Mouse (Mus musculus): Measurements from ENCODE around the gene Ggt1. TPM values are rescaled to one million over a fixed set of nuclear protein-coding genes. Genes with fewer than 3 reads are reported as not detected.

Ggt1 gene
- total and polyA plus RNA-seq, 2 experiments = 0.20 to 0.92 TPM

DNA sequence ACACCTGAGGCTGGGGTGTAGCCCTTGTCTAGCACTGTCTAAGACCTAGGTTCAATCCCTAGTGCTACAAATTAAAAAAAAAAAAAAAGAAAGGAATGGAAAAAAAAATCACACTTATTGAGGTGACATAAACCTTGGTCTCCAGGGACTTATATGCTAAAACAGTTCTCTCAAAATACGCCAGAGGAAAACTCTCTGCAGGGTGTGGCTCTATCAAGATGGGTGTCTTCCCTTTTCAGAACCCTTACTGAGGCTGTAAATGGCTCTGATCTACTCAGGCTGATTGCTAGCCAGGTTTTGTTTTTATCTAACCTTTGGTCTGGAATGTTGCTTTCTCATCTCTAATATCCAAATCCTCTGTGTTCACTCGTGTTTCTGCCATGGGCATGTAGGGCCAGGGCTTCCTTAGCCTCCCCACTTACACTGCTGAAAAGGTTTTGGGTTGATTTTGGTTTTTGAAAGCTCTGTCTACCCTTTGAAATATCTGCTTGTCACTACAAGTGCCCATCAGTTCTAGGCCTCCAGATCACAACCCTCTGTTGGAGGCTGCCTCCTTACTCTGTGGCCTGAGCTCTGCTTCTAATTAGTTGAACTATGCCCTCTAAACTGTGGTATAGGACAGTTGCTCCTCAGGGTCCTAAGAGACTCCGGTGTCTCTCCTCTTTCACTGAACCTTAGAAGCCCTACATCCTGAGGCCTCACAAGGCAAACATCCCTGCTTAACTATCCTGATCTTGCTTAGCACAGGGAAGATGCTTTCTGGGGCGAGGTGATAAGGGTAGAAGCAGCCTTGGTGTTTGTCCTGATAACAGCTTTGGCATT lies 46.0 kb upstream of the Ggt1 start:
- H3K79me2 ChIP-seq (ENCODE audit: control insufficient read depth, insufficient read depth, low read length) = peaks cover 35% of the 10 kb centered on the region; the same call in 1 of the 2 replicates
- peaks cover 22% of the 10 kb centered on the region for H3K36me3 ChIP-seq (ENCODE audit: control insufficient read depth, insufficient read depth, low read length)
- H3K9ac ChIP-seq (ENCODE audit: low read depth, low read length) = peak overlapping the region; percentile 99
- no peaks in the 10 kb centered on the region for H3K27me3 ChIP-seq (ENCODE audit: control insufficient read depth, insufficient read depth, low read length)
- 23% methylated on average over 4 of the region's 4 CpGs for WGBS
- H3K4me1 ChIP-seq (ENCODE audit: control insufficient read depth, insufficient read depth, low read length) = peaks cover 41% of the 10 kb centered on the region
- peak; percentile 77 for DNase-seq (ENCODE audit: extremely low read depth, low read depth, low spot score)
- H3K27ac ChIP-seq (replicated peaks; ENCODE audit: insufficient read depth, low read depth, low read length) = peak overlapping the region; percentile 100
- H3K4me3 ChIP-seq (ENCODE audit: insufficient read depth, low read depth, low read length) = peak overlapping the region; percentile 92
- TF ChIP-seq POLR2A (IDR thresholded peaks at IDR 0.05; ENCODE audit: extremely low read depth, insufficient read depth, low read length) (no peak), CTCF (IDR thresholded peaks at IDR 0.05; ENCODE audit: low read depth, low read length) (no peak)

DNA sequence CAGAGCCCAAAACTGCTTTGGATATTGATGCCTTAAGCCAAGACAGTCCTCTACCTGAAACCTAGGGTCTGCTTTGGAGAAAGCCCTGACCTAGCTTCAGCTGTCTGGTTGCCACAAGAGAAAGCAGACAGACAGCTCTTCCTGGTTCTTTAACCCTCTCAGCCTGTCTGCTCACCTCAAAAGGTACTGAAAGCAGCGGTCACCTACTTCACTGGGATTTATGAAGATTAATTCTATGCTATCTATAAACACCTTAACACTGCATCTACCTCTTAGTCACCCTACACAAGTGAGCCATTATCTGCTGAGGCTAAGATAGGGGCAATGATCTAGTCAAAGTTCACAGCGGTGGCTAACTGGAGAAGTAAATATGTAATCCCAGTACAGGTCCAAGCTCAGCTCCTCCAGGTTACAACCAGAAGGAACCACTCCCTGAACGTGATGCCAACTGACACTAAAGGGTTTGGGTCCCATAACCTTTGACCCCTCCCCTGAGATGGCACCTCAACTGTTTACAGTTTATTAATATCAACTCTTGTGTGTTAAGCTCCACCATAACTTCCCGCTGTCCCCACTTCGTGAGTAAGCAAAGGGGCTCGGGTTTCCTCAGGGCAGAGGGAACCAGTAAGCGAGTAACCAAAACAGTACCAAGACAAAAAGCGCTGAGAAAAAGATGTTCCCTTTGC lies 45.2 kb upstream of the Ggt1 start:
- DNase-seq (ENCODE audit: extremely low read depth, low read depth, low spot score) = peak; percentile 95
- Histone ChIP-seq H3K4me1 (ENCODE audit: control insufficient read depth, insufficient read depth, low read length) (peaks cover 43% of the 10 kb centered on the region), H3K4me3 (ENCODE audit: insufficient read depth, low read depth, low read length) (peak overlapping the region; percentile 92), H3K9ac (ENCODE audit: low read depth, low read length) (peak overlapping the region; percentile 99), H3K36me3 (ENCODE audit: control insufficient read depth, insufficient read depth, low read length) (peaks cover 18% of the 10 kb centered on the region), H3K27me3 (ENCODE audit: control insufficient read depth, insufficient read depth, low read length) (no peaks in the 10 kb centered on the region), H3K27ac (replicated peaks; ENCODE audit: insufficient read depth, low read depth, low read length) (peak overlapping the region; percentile 100), H3K79me2 (ENCODE audit: control insufficient read depth, insufficient read depth, low read length) (peaks cover 39% of the 10 kb centered on the region; the same call in 1 of the 2 replicates)
- no peak for TF ChIP-seq CTCF (IDR thresholded peaks at IDR 0.05; ENCODE audit: low read depth, low read length)
- TF ChIP-seq POLR2A (IDR thresholded peaks at IDR 0.05; ENCODE audit: extremely low read depth, insufficient read depth, low read length) = no peak
- 5% methylated on average over 8 of the region's 8 CpGs for WGBS

DNA sequence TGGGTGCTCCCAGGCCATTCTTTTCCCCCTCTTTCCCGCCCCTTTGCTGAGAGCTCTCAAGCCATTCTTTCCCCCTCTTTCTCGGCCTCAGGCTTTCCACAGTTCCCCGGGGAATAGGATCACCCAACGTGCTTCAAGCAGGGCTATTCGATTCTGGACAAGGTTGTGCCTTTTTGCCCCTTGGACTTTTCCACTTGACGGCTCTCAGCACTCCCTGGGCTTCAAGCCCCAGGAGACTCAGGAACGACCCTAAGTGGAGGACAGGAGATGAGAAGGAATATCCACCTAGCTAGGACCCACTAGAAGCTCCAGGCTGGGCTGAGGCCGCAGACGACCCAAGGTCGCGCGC lies 44.7 kb upstream of the Ggt1 start:
- TF ChIP-seq POLR2A (IDR thresholded peaks at IDR 0.05; ENCODE audit: extremely low read depth, insufficient read depth, low read length) = no peak
- TF ChIP-seq CTCF (IDR thresholded peaks at IDR 0.05; ENCODE audit: low read depth, low read length) = no peak
- Histone ChIP-seq H3K79me2 (ENCODE audit: control insufficient read depth, insufficient read depth, low read length) (peaks cover 39% of the 10 kb centered on the region; the same call in 1 of the 2 replicates), H3K4me3 (ENCODE audit: insufficient read depth, low read depth, low read length) (peak overlapping the region; percentile 92), H3K4me1 (ENCODE audit: control insufficient read depth, insufficient read depth, low read length) (peaks cover 38% of the 10 kb centered on the region), H3K27ac (replicated peaks; ENCODE audit: insufficient read depth, low read depth, low read length) (peak overlapping the region; percentile 100), H3K9ac (ENCODE audit: low read depth, low read length) (peak overlapping the region; percentile 99), H3K27me3 (ENCODE audit: control insufficient read depth, insufficient read depth, low read length) (no peaks in the 10 kb centered on the region), H3K36me3 (ENCODE audit: control insufficient read depth, insufficient read depth, low read length) (peaks cover 13% of the 10 kb centered on the region)
- under 1% methylated on average over 12 of the region's 12 CpGs for WGBS
- DNase-seq (ENCODE audit: extremely low read depth, low read depth, low spot score) = no peak

DNA sequence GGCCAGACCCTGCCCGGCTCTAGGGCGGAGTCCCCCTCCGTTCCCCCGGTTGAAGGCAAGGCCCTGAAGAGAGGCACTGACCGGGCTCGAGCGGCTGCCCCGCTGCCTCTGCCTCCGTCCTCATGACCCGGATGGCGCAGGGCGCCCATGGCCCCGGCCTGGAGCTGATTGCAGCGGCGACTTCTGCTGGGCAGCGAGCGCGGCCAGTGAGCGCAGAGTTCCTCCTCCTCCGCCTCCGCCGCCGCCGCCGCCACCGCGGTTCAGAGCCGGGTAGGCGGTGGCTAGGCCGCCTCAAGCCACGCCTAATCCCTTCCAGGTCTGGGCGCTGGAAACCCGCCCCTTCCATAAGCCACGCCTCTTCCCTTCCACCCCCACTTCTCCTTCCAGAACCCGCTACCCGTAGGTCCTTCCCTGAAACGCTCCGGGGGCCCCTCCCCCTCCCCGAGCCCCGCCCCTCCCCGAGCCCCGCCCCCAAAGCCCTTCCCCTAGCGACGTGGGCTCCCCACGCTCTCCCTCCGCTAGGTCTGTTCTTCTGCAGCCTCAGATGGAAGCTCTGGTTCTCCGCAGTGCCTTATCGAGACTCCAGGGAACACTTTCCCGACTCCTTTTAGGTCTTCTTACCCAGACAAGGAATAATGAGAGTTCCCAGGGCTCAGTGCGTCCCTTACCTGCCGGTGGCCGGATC lies 44.2 kb upstream of the Ggt1 start, which contains the start of gene Snrpd3:
Gene Snrpd3, plus strand, starts transcription at position 479 of the 685 bp plus-strand sequence.
- Histone ChIP-seq H3K9ac (ENCODE audit: low read depth, low read length) (peak within 1 kb of the TSS; percentile 99), H3K4me1 (ENCODE audit: control insufficient read depth, insufficient read depth, low read length) (peaks cover 37% of the 10 kb centered on the region), H3K4me3 (ENCODE audit: insufficient read depth, low read depth, low read length) (peak within 1 kb of the TSS; percentile 92), H3K36me3 (ENCODE audit: control insufficient read depth, insufficient read depth, low read length) (peaks cover 10% of the 10 kb centered on the region), H3K79me2 (ENCODE audit: control insufficient read depth, insufficient read depth, low read length) (peaks cover 41% of the 10 kb centered on the region; the same call in 1 of the 2 replicates), H3K27me3 (ENCODE audit: control insufficient read depth, insufficient read depth, low read length) (no peaks in the 10 kb centered on the region), H3K27ac (replicated peaks; ENCODE audit: insufficient read depth, low read depth, low read length) (peak within 1 kb of the TSS; percentile 100)
- WGBS = 1% methylated on average over 43 of the region's 52 CpGs
- no peak for TF ChIP-seq CTCF (IDR thresholded peaks at IDR 0.05; ENCODE audit: low read depth, low read length)
- peak; percentile 95 for TF ChIP-seq POLR2A (IDR thresholded peaks at IDR 0.05; ENCODE audit: extremely low read depth, insufficient read depth, low read length)
- peak; percentile 93 for DNase-seq (ENCODE audit: extremely low read depth, low read depth, low spot score)

DNA sequence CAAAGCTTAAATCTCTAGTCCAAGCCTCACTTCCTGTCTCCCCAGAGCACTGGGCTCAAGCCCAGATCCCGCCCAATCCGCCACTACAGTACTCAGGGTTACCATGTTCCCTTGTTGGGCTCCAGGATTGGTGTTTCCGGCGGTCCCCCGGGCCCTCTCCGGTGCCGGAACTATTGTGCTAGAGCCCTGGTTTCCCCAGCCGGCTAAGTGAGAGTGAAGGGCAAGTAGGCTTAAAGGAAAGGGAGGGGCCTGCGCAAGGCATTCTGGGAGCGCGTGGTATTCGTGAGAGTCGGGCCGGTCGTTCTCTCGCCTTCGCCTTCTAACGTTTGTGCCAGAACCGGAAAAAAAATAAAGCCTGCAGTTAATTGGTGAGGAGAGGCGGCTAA lies 43.7 kb upstream of the Ggt1 start, which contains the start of gene Gucd1:
Gene Gucd1, minus strand, starts transcription at position 215 of the 386 bp plus-strand sequence.
- WGBS = under 1% methylated on average over 20 of the region's 20 CpGs

More for the DNA sequence above, 43.7 kb upstream of the Ggt1 start, which contains the start of gene Gucd1:
- peak; percentile 88 for DNase-seq (ENCODE audit: extremely low read depth, low read depth, low spot score)
- Histone ChIP-seq H3K9ac (ENCODE audit: low read depth, low read length) (peak within 1 kb of the TSS; percentile 99), H3K4me3 (ENCODE audit: insufficient read depth, low read depth, low read length) (peak within 1 kb of the TSS; percentile 92), H3K79me2 (ENCODE audit: control insufficient read depth, insufficient read depth, low read length) (peaks cover 38% of the 10 kb centered on the region; the same call in 1 of the 2 replicates), H3K27me3 (ENCODE audit: control insufficient read depth, insufficient read depth, low read length) (no peaks in the 10 kb centered on the region), H3K36me3 (ENCODE audit: control insufficient read depth, insufficient read depth, low read length) (peaks cover 10% of the 10 kb centered on the region), H3K4me1 (ENCODE audit: control insufficient read depth, insufficient read depth, low read length) (peaks cover 32% of the 10 kb centered on the region), H3K27ac (replicated peaks; ENCODE audit: insufficient read depth, low read depth, low read length) (peak within 1 kb of the TSS; percentile 100)
- TF ChIP-seq POLR2A (IDR thresholded peaks at IDR 0.05; ENCODE audit: extremely low read depth, insufficient read depth, low read length) = peak; percentile 66; the same call in 1 of the 2 replicates
- no peak for TF ChIP-seq CTCF (IDR thresholded peaks at IDR 0.05; ENCODE audit: low read depth, low read length)
